Mouse (Mus musculus): ENCODE data around the gene Hils1. TPM values are rescaled to one million over a fixed set of nuclear protein-coding genes. Genes with fewer than 3 reads are reported as not detected.

The Hils1 gene
- total and polyA plus RNA-seq, 3 experiments: not detected

DNA sequence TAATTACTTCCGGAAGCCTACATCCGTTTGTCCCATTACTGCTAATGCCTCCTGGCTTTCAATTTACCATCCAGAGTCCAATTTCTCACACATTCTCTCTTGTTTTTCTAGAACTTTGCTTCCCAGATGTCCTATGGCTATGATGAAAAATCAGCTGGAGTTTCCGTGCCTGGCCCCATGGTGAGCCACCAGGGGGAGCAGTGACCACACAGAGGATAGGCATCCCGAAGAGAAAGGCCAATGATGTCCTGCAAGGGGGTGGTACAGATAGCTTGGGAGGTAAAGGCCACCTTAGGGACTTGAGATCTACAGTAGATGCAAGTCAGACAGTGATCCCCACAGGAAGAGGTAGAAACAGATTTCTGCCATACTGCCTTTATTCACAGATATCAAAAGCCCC lies 28.1 kb upstream of the Hils1 start:
- Histone ChIP-seq H3K4me3 (ENCODE audit: control insufficient read depth in 1 of 2, insufficient read depth in 1 of 2, low read depth in 2 of 2, low read length in 2 of 2) (no peak overlapping the region), H3K27me3 (ENCODE audit: control insufficient read depth in 1 of 2, insufficient read depth in 2 of 2, low read length in 2 of 2) (peaks cover 0 to 4% of the 10 kb centered on the region in 2 experiments; a peak in 1 of 4 replicates), H3K79me2 (ENCODE audit: control insufficient read depth, insufficient read depth, low read length, poor library complexity) (no peaks in the 10 kb centered on the region), H3K4me1 (ENCODE audit: control insufficient read depth in 1 of 2, insufficient read depth in 2 of 2, low read length in 2 of 2) (peaks cover 0 to 11% of the 10 kb centered on the region in 2 experiments; a peak in 3 of 4 replicates), H3K9ac (ENCODE audit: control insufficient read depth, low read depth, low read length, poor library complexity, severe bottlenecking) (no peak overlapping the region), H3K9me3 (replicated peaks; ENCODE audit: insufficient read depth, low read length) (no peaks in the 10 kb centered on the region), H3K27ac (ENCODE audit: control insufficient read depth, low read depth, low read length) (no peak overlapping the region), H3K36me3 (ENCODE audit: control insufficient read depth in 1 of 2, insufficient read depth in 2 of 2, low read length in 2 of 2) (no peaks in the 10 kb centered on the region)
- TF ChIP-seq MAFK (IDR thresholded peaks at IDR 0.05; ENCODE audit: borderline replicate concordance, low read depth, low read length): no peak
- 0 out of 2 replicates have a peak, but pooled peaks have one; percentile 31 for TF ChIP-seq MYC (IDR thresholded peaks at IDR 0.05; ENCODE audit: low read depth, low read length)
- peak; percentile 54; the same call in 1 of the 2 replicates for TF ChIP-seq SIN3A (IDR thresholded peaks at IDR 0.05; ENCODE audit: low read length)
- peak; percentile 76 for TF ChIP-seq RAD21 (IDR thresholded peaks at IDR 0.05; ENCODE audit: low read depth, low read length)
- no peak for TF ChIP-seq E2F4 (IDR thresholded peaks at IDR 0.05; ENCODE audit: borderline replicate concordance, low read depth, low read length)
- peak; percentile 98 for TF ChIP-seq SMC3 (IDR thresholded peaks at IDR 0.05; ENCODE audit: low read depth, low read length)
- no peak for TF ChIP-seq ZMIZ1 (IDR thresholded peaks at IDR 0.05; ENCODE audit: low read depth, low read length)
- no peak for TF ChIP-seq USF2 (IDR thresholded peaks at IDR 0.05; ENCODE audit: borderline replicate concordance in 1 of 2, insufficient read depth in 1 of 2, low read depth in 1 of 2, low read length in 2 of 2)
- 0 out of 2 replicates have a peak, but pooled peaks have one; percentile 11 for TF ChIP-seq TBP (IDR thresholded peaks at IDR 0.05; ENCODE audit: low read depth, low read length)
- peak; percentile 91 to 98 (median 98) for TF ChIP-seq CTCF (IDR thresholded peaks at IDR 0.05 in 2 of 3, conservative IDR thresholded peaks at IDR 0.05 in 1 of 3; ENCODE audit: control insufficient read depth in 1 of 3, insufficient read depth in 1 of 3, low read depth in 2 of 3, low read length in 3 of 3, poor library complexity in 1 of 3, severe bottlenecking in 1 of 3)
- 0 out of 2 replicates have a peak, but pooled peaks have one; percentile 18 for TF ChIP-seq TCF12 (IDR thresholded peaks at IDR 0.05; ENCODE audit: low read depth, low read length)
- no peak for TF ChIP-seq ZKSCAN1 (IDR thresholded peaks at IDR 0.05; ENCODE audit: low read depth, low read length)
- no peak for TF ChIP-seq KAT2A (conservative IDR thresholded peaks at IDR 0.05; ENCODE audit: low read depth, low read length)
- 0 out of 2 replicates have a peak, but pooled peaks have one; percentile 54 for TF ChIP-seq MAZ (IDR thresholded peaks at IDR 0.05; ENCODE audit: low read depth, low read length)
- no peak for TF ChIP-seq MEF2A (IDR thresholded peaks at IDR 0.05; ENCODE audit: extremely low read depth, insufficient replicate concordance, low read depth, low read length, poor library complexity, severe bottlenecking)
- TF ChIP-seq ZC3H11A (IDR thresholded peaks at IDR 0.05; ENCODE audit: low read depth, low read length): peak; percentile 79
- DNase-seq (ENCODE audit: low read depth, low spot score): peak; percentile 72

DNA sequence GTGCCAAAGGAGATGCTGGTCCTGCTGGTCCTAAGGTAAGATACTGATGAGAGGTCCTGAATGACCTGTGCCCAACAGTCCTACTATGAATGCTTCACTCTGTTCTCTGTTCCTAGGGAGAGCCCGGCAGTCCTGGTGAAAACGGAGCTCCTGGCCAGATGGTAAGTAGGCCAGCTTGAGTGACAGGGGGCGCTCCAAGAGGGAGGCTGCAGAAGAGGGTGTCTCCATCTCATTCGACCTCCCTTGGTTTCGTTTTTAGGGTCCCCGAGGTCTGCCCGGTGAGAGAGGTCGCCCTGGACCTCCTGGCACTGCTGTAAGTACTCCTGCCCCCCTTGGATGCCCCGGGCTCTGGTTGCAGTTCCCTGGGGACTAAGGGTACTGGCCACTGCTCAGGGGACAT lies 26.3 kb upstream of the Hils1 start:
- H3K27me3 ChIP-seq (ENCODE audit: control insufficient read depth in 1 of 2, insufficient read depth in 2 of 2, low read length in 2 of 2): 0 out of 4 replicates have a peak, but pooled peaks cover 0 to 1% of the 10 kb centered on the region in 2 experiments
- peak; percentile 40 for DNase-seq (ENCODE audit: low read depth, low spot score)
- peak overlapping the region; percentile 12 for H3K9ac ChIP-seq (ENCODE audit: control insufficient read depth, low read depth, low read length, poor library complexity, severe bottlenecking)
- H3K27ac ChIP-seq (ENCODE audit: control insufficient read depth, low read depth, low read length): no peak overlapping the region
- H3K36me3 ChIP-seq (ENCODE audit: control insufficient read depth in 1 of 2, insufficient read depth in 2 of 2, low read length in 2 of 2): no peaks in the 10 kb centered on the region
- peak; percentile 11 to 63 (median 50); a peak in 4 of 6 replicates for TF ChIP-seq CTCF (IDR thresholded peaks at IDR 0.05 in 2 of 3, conservative IDR thresholded peaks at IDR 0.05 in 1 of 3; ENCODE audit: control insufficient read depth in 1 of 3, insufficient read depth in 1 of 3, low read depth in 2 of 3, low read length in 3 of 3, poor library complexity in 1 of 3, severe bottlenecking in 1 of 3)
- no peak for TF ChIP-seq HCFC1 (IDR thresholded peaks at IDR 0.05; ENCODE audit: low read depth, low read length)
- H3K4me1 ChIP-seq (ENCODE audit: control insufficient read depth in 1 of 2, insufficient read depth in 2 of 2, low read length in 2 of 2): peaks cover 0 to 11% of the 10 kb centered on the region in 2 experiments; a peak in 3 of 4 replicates
- H3K4me3 ChIP-seq (ENCODE audit: control insufficient read depth in 1 of 2, insufficient read depth in 1 of 2, low read depth in 2 of 2, low read length in 2 of 2): peak overlapping the region; percentile 54 to 78
- H3K79me2 ChIP-seq (ENCODE audit: control insufficient read depth, insufficient read depth, low read length, poor library complexity): no peaks in the 10 kb centered on the region
- no peaks in the 10 kb centered on the region for H3K9me3 ChIP-seq (replicated peaks; ENCODE audit: insufficient read depth, low read length)
